Mouse (Mus musculus) large intestine, adult 2 months (tissue): ENCODE measurements around the gene Gm20388. TPM values are rescaled to one million over a fixed set of nuclear protein-coding genes. Genes with fewer than 3 reads are reported as not detected.

Experiments used
- DNase-seq: peaks from one replicate; pipeline ENCODE4 v3.0.0-alpha.2; 2012; ENCODE audit warnings: low read depth, low spot score
- WGBS: fragments of 180-500 bp; shearing (Covaris S2); methylation state at CpG from one replicate; pipeline ENCODE4 v1.1.7; 2018; 5-methylcytosine and 5-hydroxymethylcytosine counted together
- polyA plus RNA-seq: library from polyadenylated mRNA; depleted of rRNA; stranded (reverse); fragments of >200 nt; gene quantifications from 2 replicates; pipeline ENCODE4 v1.2.3, GENCODE M21; 2012

Gene Gm20388
- polyA plus RNA-seq, 1 experiment: 31.5 TPM

DNA sequence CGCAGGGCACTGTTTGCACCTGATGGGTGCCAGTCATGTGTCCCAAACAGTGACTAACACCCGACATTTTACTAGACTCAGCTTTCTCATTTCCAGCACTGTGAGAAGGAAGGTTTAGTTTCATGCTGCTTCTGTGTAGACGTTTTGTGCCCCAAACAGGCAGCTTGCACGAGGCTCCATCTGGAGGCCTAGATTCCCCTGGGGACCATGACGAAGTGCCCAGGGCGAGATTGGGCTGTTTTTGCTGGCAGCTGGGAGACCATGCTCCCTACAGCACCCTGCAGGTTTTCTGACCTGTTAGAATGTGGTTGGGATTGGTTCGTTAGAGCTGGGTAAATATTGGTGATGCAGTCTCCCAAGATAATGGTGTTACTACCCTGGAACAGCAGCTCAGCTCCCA, 3760.1 kb downstream of the Gm20388 start:
- 55% methylated on average over 7 of the region's 7 CpGs for WGBS
- no peak for DNase-seq

- WGBS: 67% methylated on average over 7 of the region's 7 CpGs
- no peak for DNase-seq
Measured at GRCm38 (mm10) chr8:123671454-123671853, 3760.8 kb downstream of the Gm20388 start.

DNA sequence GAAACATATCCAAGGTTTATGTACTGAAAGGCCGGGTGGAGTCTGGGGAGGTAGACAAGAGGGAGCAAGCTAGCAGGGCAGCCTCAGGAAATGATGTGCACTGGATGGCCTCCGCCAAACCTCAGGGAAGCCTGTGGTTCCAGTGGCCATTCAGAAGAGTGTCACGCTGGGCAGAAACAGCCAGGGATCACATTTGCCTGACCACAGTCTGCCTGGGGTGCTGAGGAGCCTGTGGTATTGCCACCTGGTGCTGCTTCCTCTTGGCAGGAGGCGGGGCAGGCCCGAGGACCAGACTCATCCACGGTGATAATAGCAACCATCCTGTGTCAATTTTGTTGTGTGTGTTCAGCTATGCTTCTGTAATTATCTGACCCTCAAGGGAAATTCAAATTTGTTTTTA, 3762.0 kb downstream of the Gm20388 start:
- WGBS: 67% methylated on average over 6 of the region's 6 CpGs
- DNase-seq: no peak

GRCm38 (mm10) chr8:123675611-123676010, 3765.0 kb downstream of the Gm20388 start:
- 31% methylated on average over 5 of the region's 5 CpGs for WGBS
- DNase-seq: no peak

DNA sequence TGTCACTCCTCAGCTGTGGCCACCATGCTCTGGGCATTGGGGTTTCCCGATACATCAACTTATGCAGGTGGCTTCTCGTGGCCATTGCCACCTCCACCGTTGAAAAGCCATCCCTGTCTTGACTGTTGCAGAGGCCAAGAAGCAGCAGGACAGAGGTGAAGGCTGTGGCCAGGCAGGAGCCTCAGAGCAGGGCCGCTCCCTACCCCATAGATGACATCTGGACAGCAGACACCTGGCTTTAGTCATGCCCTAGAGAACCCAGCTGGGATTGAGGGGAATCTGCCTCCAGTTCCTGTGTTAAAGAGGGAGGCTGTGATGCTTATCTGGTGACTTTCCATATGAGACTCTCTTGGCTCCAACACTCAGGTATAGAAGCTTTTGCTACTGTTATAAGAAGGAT, 3767.7 kb downstream of the Gm20388 start:
- DNase-seq: no peak
- 83% methylated on average over 4 of the region's 4 CpGs for WGBS

DNA sequence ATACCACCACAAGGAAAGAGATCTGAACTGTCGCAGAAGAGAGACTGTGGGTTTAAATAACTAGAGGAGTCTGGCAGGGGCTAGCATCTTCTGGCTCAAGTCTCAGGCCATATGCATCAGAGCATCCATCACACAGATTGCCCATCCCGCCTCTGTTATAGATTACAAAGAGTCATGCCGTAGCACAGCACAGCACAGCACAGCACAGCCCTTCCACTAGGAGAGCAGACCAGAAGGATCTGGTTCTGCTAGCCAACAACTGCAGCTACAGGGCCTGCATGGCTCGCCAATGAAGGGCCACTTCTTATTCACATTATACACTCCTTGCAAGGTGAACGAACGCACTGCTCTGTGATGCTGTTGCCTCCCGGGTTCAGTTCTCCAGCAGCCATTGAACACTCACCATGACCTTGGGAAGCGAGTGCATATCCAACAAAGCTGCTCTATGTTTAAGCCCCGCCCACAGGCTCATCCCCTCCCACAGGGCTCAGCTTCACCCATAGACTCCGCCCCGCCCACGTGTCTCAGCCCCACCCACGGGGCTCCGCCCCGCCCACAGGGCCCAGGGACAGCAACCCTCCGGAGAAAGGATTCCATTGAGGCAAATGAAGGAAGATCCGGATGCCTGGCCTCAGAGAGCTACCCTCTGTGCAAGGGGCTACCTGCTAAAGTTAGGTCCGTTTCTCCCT, 3771.6 kb downstream of the Gm20388 start:
- peak; percentile 39 for DNase-seq
- 25% methylated on average over 18 of the region's 18 CpGs for WGBS

DNA sequence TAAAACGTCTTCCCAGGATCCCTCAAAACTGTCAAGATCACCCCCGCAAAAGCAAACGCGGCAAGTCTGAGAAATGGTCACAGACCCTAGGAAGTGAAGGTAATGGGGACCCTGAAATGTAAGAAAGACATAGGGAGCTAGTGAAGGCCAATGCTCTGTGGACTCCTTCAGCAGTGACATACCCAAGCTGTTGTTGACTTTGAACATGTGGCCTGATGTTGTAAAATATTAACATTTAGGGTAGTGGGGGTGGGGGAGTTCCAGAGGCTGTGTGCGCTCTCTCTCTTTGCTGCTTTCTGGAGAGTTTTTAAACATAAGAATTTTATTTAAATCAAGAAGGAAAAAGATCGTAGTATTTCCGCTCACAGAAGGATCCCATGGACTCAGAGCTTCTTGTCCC, 3772.7 kb downstream of the Gm20388 start:
- 59% methylated on average over 7 of the region's 7 CpGs for WGBS
- no peak for DNase-seq

GRCm38 (mm10) chr8:123684806-123685205, 3774.2 kb downstream of the Gm20388 start:
- no peak for DNase-seq
- WGBS: 83% methylated on average over 7 of the region's 7 CpGs

- WGBS: 70% methylated on average over 4 of the region's 4 CpGs
Measured at GRCm38 (mm10) chr8:123685477-123685876, 3774.8 kb downstream of the Gm20388 start.

DNA sequence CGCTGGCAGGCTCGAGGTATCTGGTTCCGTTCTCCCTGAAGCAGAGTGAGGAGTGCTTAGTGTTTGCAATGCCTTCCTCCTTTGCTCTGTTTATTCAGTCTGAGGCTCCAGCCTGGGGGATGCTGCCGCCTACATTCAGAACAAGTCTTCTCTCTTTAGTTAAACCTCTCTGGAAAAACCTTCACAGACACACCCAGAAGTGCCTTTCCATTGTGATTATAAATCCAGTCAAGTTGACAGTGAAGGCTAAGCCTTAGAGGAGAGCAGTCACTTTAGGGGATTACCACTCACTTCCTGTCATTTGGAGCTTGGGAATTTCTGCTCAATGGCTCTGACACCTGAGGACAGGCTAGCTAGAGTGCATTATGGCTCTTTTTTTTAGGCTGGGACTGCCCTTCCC, 3777.2 kb downstream of the Gm20388 start:
- WGBS: 21% methylated on average over 4 of the region's 4 CpGs
- no peak for DNase-seq

More at GRCm38 (mm10) chr8:123685477-123685876, 3774.8 kb downstream of the Gm20388 start:
- no peak for DNase-seq

DNA sequence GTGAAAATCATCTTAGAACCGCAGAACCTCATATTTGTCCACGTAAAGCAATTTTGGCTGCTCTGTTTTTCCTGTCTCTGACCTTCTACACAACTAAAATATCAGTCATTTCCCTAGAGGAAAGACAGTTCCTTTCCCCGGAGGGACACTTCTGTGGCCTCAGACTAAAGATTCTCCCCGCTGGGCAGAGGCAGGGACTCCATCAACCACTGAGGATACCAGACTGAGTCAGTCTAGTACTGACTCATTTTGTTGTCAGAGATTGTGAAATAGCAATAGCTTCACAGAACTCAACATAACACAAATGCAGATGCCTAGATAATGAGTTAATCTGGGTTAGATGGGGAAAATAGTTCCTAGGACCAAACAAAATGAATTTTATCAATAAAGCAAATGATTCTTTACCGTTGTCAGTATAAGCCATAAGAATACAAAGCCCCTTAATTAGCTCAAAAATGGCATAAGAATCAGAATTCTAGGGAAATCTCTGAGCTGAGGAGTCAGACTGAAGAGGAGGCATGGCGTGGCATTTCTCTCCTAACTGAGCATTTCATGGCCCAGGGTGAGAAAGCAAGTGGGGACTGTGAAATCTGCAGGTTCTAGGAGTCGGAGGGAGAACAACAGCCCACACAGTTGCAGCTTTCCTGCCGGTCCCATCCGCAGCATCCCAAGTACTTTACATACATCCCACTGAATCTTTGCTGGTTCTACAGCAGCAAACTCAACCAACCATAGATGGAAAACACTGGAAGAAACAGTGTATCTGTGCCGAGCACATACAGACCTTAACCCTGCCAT, 3781.7 kb downstream of the Gm20388 start:
- no peak for DNase-seq
- 86% methylated on average over 10 of the region's 10 CpGs for WGBS

DNA sequence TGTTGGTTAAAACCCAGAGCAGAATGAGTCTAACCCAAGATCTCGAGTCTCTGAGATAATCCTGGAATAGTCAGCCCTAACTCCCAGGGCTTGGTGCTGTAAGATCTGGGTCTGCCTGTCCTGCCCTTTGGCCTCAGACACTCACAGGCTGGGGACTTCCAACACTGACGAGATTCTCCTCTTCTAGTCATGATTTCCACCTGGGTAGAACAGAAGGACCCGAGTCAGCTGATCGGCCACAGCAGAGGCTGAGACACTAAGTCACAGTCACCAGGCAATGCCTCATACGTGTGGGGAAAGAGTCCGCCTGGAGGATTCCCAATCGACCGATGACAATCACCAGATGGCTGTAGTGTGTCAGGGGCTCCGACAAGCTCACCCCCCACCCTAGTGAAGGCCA, 3785.5 kb downstream of the Gm20388 start:
- 78% methylated on average over 9 of the region's 9 CpGs for WGBS
- DNase-seq: no peak

DNA sequence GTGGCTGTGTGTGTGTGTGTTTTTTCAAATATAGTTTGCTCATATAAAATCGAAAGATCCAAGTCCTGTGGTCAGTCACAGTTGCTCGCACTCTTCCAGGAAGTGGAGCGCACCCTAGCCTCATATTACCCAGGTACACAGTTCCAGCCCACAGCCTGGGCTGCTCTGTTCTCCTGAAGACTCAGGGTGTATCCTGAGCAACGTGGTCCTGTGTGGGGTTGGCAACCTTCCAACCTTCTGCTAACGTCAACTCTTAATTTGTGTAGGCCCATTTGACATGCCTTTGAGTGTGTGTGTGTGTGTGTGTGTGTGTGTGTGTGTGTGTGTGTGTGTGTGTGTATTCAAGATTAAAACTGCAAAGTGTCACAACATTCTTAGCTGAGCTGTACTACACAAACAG, 3786.7 kb downstream of the Gm20388 start:
- DNase-seq: no peak
- WGBS: 30% methylated on average over 5 of the region's 5 CpGs

DNA sequence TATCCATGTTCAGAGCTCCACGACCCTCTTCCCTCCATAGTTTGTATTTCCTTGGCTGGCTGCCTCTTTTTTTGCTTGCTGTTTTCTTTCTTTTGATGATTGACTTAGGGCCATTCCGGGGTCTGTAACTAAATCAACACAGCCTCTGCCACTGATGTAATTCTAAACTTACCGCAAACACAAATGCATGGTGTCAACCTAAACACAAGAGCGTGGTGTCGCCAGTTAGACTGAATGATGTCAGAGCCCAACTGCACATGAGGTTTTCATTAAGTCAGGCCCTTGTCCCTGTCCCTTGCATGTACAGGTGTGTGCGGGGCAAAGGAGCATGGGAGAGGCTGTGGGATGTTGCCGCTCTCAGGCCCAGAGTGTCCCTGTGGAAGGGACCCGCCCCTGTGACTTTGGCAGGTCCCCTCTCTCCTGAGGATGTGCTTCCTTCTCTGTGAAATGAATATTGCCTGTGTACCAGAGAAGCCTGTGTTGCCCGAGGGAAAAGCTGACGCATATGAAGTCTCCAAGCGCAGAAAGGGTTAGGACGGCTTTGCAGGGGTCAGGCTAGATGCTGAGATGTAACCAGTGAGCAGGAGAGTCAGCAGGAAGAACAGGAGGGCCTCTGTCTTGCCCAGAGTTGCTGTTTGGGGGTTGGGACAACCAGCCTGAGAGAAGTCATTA, 3789.9 kb downstream of the Gm20388 start:
- 67% methylated on average over 12 of the region's 12 CpGs for WGBS

GRCm38 (mm10) chr8:123701952-123702587, 3791.4 kb downstream of the Gm20388 start:
- no peak for DNase-seq
- 60% methylated on average over 15 of the region's 15 CpGs for WGBS

More for the DNA sequence above, 3789.9 kb downstream of the Gm20388 start:
- DNase-seq: no peak

- WGBS: 49% methylated on average over 5 of the region's 5 CpGs
- DNase-seq: no peak
Measured at GRCm38 (mm10) chr8:123705376-123705775, 3794.7 kb downstream of the Gm20388 start.

GRCm38 (mm10) chr8:123707137-123707536, 3796.5 kb downstream of the Gm20388 start:
- WGBS: 94% methylated on average over 16 of the region's 16 CpGs
- DNase-seq: no peak

DNA sequence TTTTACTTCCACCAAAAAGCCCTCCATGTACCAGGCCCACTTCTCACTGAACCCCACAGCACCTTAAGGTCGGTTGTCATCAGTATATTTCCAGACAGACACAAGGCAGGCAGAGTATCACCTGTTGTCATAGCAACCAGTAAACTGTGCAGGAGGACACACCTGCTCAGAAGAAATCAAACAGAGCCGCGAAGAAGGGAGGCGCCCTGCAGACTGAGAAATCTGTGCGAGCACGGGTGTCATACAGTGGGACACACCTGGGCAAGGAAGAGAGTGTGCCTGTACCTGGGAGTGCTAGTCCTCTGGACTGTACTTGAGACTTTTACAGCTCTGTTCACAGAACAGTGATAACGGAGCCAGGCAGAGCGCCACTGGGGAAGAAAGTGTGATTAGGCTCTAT, 3798.1 kb downstream of the Gm20388 start:
- WGBS: 41% methylated on average over 8 of the region's 8 CpGs
- peak; percentile 91 for DNase-seq

- WGBS: 36% methylated on average over 5 of the region's 5 CpGs
- DNase-seq: no peak
Measured at GRCm38 (mm10) chr8:123710335-123710734, 3799.7 kb downstream of the Gm20388 start.

DNA sequence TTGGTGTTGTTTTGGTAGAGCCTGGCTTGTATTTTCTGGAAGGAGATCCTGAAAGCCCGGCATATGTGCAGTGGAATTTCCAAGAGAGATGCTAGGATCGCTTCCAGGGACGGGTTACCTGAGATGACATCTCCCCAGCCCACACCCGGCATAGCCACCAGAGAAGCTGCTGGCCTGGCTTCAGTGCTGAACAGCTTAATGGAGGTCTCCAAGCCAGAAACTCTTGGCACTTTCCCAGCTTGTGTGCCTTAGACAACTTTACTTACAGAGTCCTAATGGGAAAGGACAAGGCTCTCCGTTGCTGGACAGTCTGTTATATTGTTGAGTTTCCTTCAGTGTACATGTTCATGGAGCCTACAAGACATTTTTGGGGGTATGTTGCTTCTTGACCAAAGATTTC, 3803.8 kb downstream of the Gm20388 start:
- 85% methylated on average over 5 of the region's 5 CpGs for WGBS
- DNase-seq: no peak
